ENCODE assay signal across 1 mouse cellular context in the genomic region with DNA sequence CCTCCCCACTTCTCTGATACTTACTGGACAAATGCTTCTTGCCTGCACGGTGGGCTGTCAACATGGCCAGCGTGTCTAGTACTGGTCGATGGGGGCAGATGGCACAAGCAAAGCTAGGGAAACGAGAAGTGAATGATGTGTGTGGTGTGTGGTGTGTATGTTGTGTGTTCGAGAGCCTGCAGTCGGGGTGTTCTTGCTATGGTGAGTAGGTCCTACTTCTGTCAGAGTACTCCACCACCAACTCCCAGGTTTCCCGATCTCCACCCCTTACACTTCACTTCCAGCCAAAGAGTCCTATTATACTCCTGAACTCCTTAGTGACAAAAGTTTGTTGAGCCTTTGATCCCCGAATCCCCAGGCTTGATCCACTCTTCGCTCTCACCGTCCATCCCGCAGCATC.
TF ChIP-seq lines count a peak whose summit lies in the region.

No protein-coding gene starts in this region.

TF ChIP-seq in MEL, 35 proteins besides CTCF, POLR2A, EP300 and RAD21:
- no peak for TF ChIP-seq TAL1 (IDR thresholded peaks at IDR 0.05; ENCODE audit: low read length)
- TF ChIP-seq ZC3H11A (IDR thresholded peaks at IDR 0.05; ENCODE audit: low read depth, low read length): no peak
TF ChIP-seq in MEL: peak in this region for 0.
